Mouse (Mus musculus) neural tube, embryonic 12.5 days (tissue): ENCODE measurements around the gene Nmb. TPM values are rescaled to one million over a fixed set of nuclear protein-coding genes. Genes with fewer than 3 reads are reported as not detected.
A peak's percentile ranks its signal among the peaks of the same experiment; 100 is the strongest.
"Not testable (repeated sequence)": the region's sequence is repeated elsewhere in the genome, so short reads cannot be mapped to it uniquely, and the experiment has no call there.

Experiments used
- ATAC-seq: fragments of 200-750 bp; cut with Nextera tagmentation; 2 replicates; pipeline ENCODE4 v1.8.0; 2017; ENCODE audit warnings: low read depth, mild to moderate bottlenecking, moderate TSS enrichment, moderate library complexity; ENCODE audit not compliant: low FRiP score
- H3K27ac ChIP-seq: fragments of 300-500 bp; sonication (generic); 2 replicates; pipeline ENCODE4 v1.5.1; 2016
- H3K27me3 ChIP-seq: fragments of 300-500 bp; sonication (generic); replicated peaks from 2 replicates; pipeline ENCODE4 v1.6.1; 2016; ENCODE audit warnings: mild to moderate bottlenecking
- H3K36me3 ChIP-seq: fragments of 300-500 bp; sonication (generic); 2 replicates; pipeline ENCODE4 v1.6.1; 2016; ENCODE audit warnings: mild to moderate bottlenecking
- H3K4me1 ChIP-seq: fragments of 300-500 bp; sonication (generic); 2 replicates; pipeline ENCODE4 v1.6.1; 2016
- H3K4me2 ChIP-seq: fragments of 300-500 bp; sonication (generic); replicated peaks from 2 replicates; pipeline ENCODE4 v1.6.1; 2016; ENCODE audit warnings: mild to moderate bottlenecking
- H3K4me3 ChIP-seq: fragments of 300-500 bp; sonication (generic); 2 replicates; pipeline ENCODE4 v1.5.1; 2016
- H3K9ac ChIP-seq: fragments of 300-500 bp; sonication (generic); 2 replicates; pipeline ENCODE4 v1.6.1; 2016; ENCODE audit warnings: mild to moderate bottlenecking
- H3K9me3 ChIP-seq: fragments of 300-500 bp; sonication (generic); 2 replicates; pipeline ENCODE4 v1.6.1; 2016; ENCODE audit warnings: mild to moderate bottlenecking
- WGBS: fragments of 180-500 bp; shearing (Covaris S2); methylation state at CpG from one replicate; pipeline ENCODE4 v1.1.7; 2016; 5-methylcytosine and 5-hydroxymethylcytosine counted together
- polyA plus RNA-seq: library from polyadenylated mRNA; unstranded; fragments of >200 nt; fragmentation: Nextera tagmentation; extraction: Ambion mirVana; gene quantifications from 2 replicates; pipeline ENCODE4 v1.2.1, GENCODE M21; 2016

The Nmb gene
- polyA plus RNA-seq: 6.5 and 7.4 TPM in 2 replicates

DNA sequence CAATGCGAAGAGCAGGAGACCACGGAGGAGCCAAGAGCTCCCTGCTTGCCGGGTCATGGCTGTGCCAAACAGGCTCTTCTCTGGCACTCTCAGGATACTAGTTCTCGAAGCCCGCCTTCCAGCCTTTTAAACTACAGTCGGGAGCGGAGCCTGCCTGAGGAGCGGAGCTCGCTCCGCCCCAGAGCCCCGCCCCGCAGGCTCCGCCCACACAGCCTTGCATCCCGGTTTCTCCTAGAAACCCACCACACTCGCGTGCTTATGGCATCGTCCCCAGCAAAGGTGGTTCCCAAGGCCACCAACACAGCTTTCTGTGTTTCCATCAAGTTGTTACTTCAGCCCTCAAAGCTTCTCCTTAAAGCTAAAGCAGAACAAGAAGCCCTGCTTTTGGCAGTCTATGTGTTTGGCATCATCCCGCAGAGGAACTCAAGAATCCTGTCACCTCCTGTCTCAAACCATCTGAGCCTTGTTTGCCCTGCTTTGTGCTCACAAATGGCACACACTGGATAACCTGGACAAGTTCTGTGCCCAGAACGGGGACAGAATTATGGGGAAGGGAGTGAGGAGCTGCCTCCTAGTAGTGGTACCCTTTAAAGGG, at the start of gene Nmb:
Nmb (minus strand) TSS at position 156 of the 595 bp plus-strand sequence.
- Histone ChIP-seq H3K36me3 (peaks cover 29% of the 10 kb centered on the region), H3K27me3 (no peaks in the 10 kb centered on the region), H3K4me2 (peak within 1 kb of the TSS; percentile 87), H3K4me3 (peak within 1 kb of the TSS; percentile 37), H3K4me1 (peaks cover 24% of the 10 kb centered on the region), H3K27ac (no peak within 1 kb of the TSS), H3K9ac (peak within 1 kb of the TSS; percentile 67), H3K9me3 (no peaks in the 10 kb centered on the region)
- 4% methylated on average over 19 of the region's 19 CpGs for WGBS
- ATAC-seq: peak; percentile 51; the same call in 1 of the 2 replicates

- Histone ChIP-seq H3K27me3 (no peaks in the 10 kb centered on the region), H3K4me1 (no peaks in the 10 kb centered on the region), H3K27ac (no peak overlapping the region), H3K4me2 (no peak overlapping the region), H3K4me3 (no peak overlapping the region), H3K36me3 (no peaks in the 10 kb centered on the region), H3K9ac (no peak overlapping the region), H3K9me3 (no peaks in the 10 kb centered on the region)
- WGBS: 85% methylated on average over 2 of the region's 2 CpGs
- no peak for ATAC-seq
These were observed 49.4 kb upstream of the Nmb start for GRCm38 (mm10) chr7:80954251-80954650.

- Histone ChIP-seq H3K36me3 (no peaks in the 10 kb centered on the region), H3K9me3 (no peaks in the 10 kb centered on the region)
- no peak for ATAC-seq
These were observed 47.3 kb upstream of the Nmb start for GRCm38 (mm10) chr7:80952140-80952539.

DNA sequence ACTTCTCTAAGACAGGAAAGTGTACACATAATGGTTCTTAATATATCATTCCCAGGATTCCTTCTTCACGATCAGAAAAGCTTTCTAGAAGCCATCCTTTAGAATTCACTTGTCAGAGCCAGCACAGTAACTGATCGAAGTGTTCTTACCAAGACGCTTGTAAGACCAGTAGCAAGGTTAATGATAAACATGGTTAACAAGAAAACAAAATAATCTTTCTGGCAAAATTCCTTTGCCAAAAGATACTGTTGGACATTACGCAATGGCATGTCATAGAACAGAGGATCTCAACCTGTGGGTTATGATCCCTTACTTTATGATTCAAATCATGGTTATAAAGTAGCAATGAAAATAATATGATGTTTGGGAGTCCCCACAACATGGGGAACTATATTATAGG, 46.6 kb upstream of the Nmb start:
- no peak overlapping the region for H3K4me2 ChIP-seq
- H3K9ac ChIP-seq: no peak overlapping the region
- H3K9me3 ChIP-seq: no peaks in the 10 kb centered on the region
- no peaks in the 10 kb centered on the region for H3K36me3 ChIP-seq
- 87% methylated on average over 4 of the region's 4 CpGs for WGBS
- peaks cover 3% of the 10 kb centered on the region for H3K4me1 ChIP-seq
- no peak overlapping the region for H3K4me3 ChIP-seq
- no peak overlapping the region for H3K27ac ChIP-seq
- H3K27me3 ChIP-seq: no peaks in the 10 kb centered on the region
- ATAC-seq: no peak

More at GRCm38 (mm10) chr7:80952140-80952539, 47.3 kb upstream of the Nmb start:
- no peak overlapping the region for H3K4me2 ChIP-seq
- no peaks in the 10 kb centered on the region for H3K4me1 ChIP-seq
- no peak overlapping the region for H3K27ac ChIP-seq
- H3K9ac ChIP-seq: no peak overlapping the region
- 68% methylated on average over 3 of the region's 3 CpGs for WGBS
- H3K4me3 ChIP-seq: no peak overlapping the region
- no peaks in the 10 kb centered on the region for H3K27me3 ChIP-seq

- H3K27me3 ChIP-seq: no peaks in the 10 kb centered on the region
- H3K4me3 ChIP-seq: peak within 1 kb of the TSS; percentile 82
- peak within 1 kb of the TSS; percentile 66 for H3K4me2 ChIP-seq
- peak within 1 kb of the TSS; percentile 89 for H3K9ac ChIP-seq
- peaks cover 15% of the 10 kb centered on the region for H3K4me1 ChIP-seq
- peak within 1 kb of the TSS; percentile 90 for H3K27ac ChIP-seq
- WGBS: 2% methylated on average over 40 of the region's 44 CpGs
- ATAC-seq: peak; percentile 100
- H3K9me3 ChIP-seq: no peaks in the 10 kb centered on the region
- H3K36me3 ChIP-seq: peaks cover 5% of the 10 kb centered on the region
These were observed 42.8 kb upstream of the Nmb start, which contains the start of gene Sec11a for GRCm38 (mm10) chr7:80947445-80948350. TSS of gene Sec11a (minus strand) at chr7:80947780.

DNA sequence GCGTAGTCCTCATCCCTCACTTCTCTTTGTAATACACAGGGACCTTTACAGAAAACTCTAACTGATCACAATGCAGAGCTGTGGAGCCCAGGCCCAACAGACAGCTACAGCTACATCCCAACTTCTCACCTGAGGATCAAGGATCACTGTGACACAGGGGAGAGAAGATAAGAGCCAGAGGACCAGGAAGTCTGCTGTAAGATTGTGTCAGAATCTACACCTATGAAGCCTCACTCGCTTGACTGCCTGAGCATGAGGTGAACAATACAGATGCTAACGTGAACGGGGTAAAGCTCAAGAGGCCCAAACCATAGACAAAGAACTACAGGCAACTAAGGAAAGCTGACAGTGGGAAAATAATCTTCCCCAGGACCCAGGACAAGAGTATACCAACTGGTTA, 34.9 kb upstream of the Nmb start:
- WGBS: 94% methylated on average over 4 of the region's 4 CpGs
- Histone ChIP-seq H3K9ac (no peak overlapping the region), H3K4me3 (no peak overlapping the region), H3K9me3 (no peaks in the 10 kb centered on the region), H3K4me1 (no peaks in the 10 kb centered on the region), H3K4me2 (no peak overlapping the region), H3K36me3 (peaks cover 11% of the 10 kb centered on the region), H3K27me3 (no peaks in the 10 kb centered on the region), H3K27ac (no peak overlapping the region)
- ATAC-seq: no peak

- H3K9ac ChIP-seq, ATAC-seq, H3K4me3 ChIP-seq, H3K9me3 ChIP-seq, H3K27me3 ChIP-seq, H3K4me1 ChIP-seq, H3K27ac ChIP-seq, H3K4me2 ChIP-seq: not testable (repeated sequence)
- peaks cover 22% of the 10 kb centered on the region for H3K36me3 ChIP-seq
These were observed 32.4 kb upstream of the Nmb start for GRCm38 (mm10) chr7:80937304-80937666.

GRCm38 (mm10) chr7:80936617-80937303, 31.9 kb upstream of the Nmb start:
- 77% methylated on average over 7 of the region's 7 CpGs for WGBS
- H3K4me3 ChIP-seq, H3K4me1 ChIP-seq, H3K27ac ChIP-seq, H3K9ac ChIP-seq, H3K4me2 ChIP-seq, H3K27me3 ChIP-seq, H3K9me3 ChIP-seq, ATAC-seq: not testable (repeated sequence)
- peaks cover 25% of the 10 kb centered on the region for H3K36me3 ChIP-seq

DNA sequence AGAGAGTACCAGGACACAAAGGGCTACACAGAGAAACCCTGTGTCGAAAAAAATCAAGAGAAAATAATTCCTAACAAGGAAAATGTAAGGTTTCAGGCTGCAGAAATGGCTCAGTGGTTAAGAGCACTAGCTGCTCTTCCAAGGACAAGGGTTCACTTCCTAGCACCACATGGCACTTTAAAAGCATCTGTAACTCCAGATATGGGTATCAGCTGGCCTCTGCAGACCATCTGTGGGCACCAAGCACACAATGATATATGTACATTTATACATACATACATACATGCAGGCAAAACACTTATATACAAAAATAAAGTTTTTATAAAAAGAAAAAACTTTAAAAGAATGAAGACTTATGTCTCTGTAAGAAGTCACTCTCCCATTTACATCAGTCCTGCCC, 31.0 kb upstream of the Nmb start:
- Histone ChIP-seq H3K9me3 (no peaks in the 10 kb centered on the region), H3K36me3 (peaks cover 29% of the 10 kb centered on the region), H3K4me3 (no peak overlapping the region), H3K27ac (no peak overlapping the region), H3K9ac (no peak overlapping the region), H3K4me2 (no peak overlapping the region), H3K4me1 (no peaks in the 10 kb centered on the region), H3K27me3 (no peaks in the 10 kb centered on the region)
- WGBS: 100% methylated on average over 1 of the region's 1 CpGs
- no peak for ATAC-seq

DNA sequence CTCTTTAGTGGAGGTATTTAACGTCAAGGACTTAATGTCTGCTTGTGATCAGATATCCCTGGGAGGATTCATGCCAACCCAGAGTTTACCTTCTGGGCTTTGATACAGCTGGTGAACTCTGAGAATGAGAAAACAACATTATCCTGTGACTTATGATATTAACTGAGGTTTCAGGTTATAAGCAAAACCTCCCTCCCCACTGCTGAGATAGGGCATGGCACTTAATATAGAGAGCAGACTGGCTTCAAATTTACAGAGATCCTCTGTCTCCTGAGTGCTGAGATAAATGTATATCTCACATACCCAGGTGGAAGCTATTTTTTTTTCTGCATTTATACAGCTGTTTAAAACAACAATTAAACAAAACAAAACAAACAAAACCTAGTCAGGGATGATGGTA, 27.9 kb upstream of the Nmb start:
- peaks cover 31% of the 10 kb centered on the region for H3K36me3 ChIP-seq
- H3K27ac ChIP-seq: no peak overlapping the region
- H3K9me3 ChIP-seq: no peaks in the 10 kb centered on the region
- H3K4me3 ChIP-seq: no peak overlapping the region
- ATAC-seq: no peak
- no peak overlapping the region for H3K4me2 ChIP-seq
- 85% methylated on average over 1 of the region's 1 CpGs for WGBS
- H3K27me3 ChIP-seq: no peaks in the 10 kb centered on the region
- H3K4me1 ChIP-seq: no peaks in the 10 kb centered on the region
- no peak overlapping the region for H3K9ac ChIP-seq

- H3K36me3 ChIP-seq: peaks cover 38% of the 10 kb centered on the region
- no peak for ATAC-seq
These were observed 26.8 kb upstream of the Nmb start for GRCm38 (mm10) chr7:80931618-80932207.

DNA sequence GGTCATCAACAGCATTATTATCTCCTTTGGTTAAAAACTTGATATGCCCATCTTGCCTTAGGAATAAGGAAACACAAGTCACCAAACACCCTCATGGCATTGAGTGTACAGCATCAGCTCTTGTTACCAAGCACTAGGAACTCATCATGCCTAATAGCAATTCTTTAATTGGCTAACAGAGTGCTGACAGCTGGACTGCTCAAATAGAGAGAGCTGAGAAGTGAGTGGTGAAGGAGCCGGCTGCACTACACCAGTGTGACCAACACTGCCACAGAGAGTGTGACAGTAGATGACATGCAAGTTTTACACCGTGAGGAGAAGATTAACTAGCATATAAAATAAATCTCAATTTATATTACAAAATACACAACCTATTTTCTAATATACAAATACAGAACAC, 18.3 kb upstream of the Nmb start:
- 92% methylated on average over 2 of the region's 2 CpGs for WGBS
- Histone ChIP-seq H3K4me2 (no peak overlapping the region), H3K4me3 (no peak overlapping the region), H3K4me1 (no peaks in the 10 kb centered on the region), H3K27me3 (no peaks in the 10 kb centered on the region), H3K9ac (no peak overlapping the region), H3K9me3 (no peaks in the 10 kb centered on the region), H3K27ac (no peak overlapping the region), H3K36me3 (peaks cover 68% of the 10 kb centered on the region)
- ATAC-seq: no peak

More at GRCm38 (mm10) chr7:80931618-80932207, 26.8 kb upstream of the Nmb start:
- H3K4me2 ChIP-seq: no peak overlapping the region
- H3K27me3 ChIP-seq: no peaks in the 10 kb centered on the region
- H3K4me3 ChIP-seq: no peak overlapping the region
- H3K27ac ChIP-seq: no peak overlapping the region
- no peaks in the 10 kb centered on the region for H3K4me1 ChIP-seq
- H3K9me3 ChIP-seq: no peaks in the 10 kb centered on the region
- 86% methylated on average over 8 of the region's 8 CpGs for WGBS
- H3K9ac ChIP-seq: no peak overlapping the region
